Mouse (Mus musculus) CH12F3 (cell line): ENCODE measurements around the gene Sema3f.
"Not testable (repeated sequence)": the region's sequence is repeated elsewhere in the genome, so short reads cannot be mapped to it uniquely, and the experiment has no call there.

Source experiments
- in situ Hi-C: fragments of 300-500 bp; cut with MboI; formaldehyde crosslinking; loops from 2 replicates; pipeline ENCODE4 v1.14.3; 2020; ENCODE audit warnings: low sequenced_read_pairs

Gene Sema3f

GRCm38 (mm10) chr9:107693433-107693987 lies 16.8 kb downstream of the Sema3f start:
- in situ Hi-C loops: no loop called here

- in situ Hi-C loops: no loop called here
Measured at GRCm38 (mm10) chr9:107692785-107693184, 17.5 kb downstream of the Sema3f start.

GRCm38 (mm10) chr9:107690391-107690790 lies 19.9 kb downstream of the Sema3f start:
- in situ Hi-C loops: no loop called here

GRCm38 (mm10) chr9:107688939-107689338 lies 21.3 kb downstream of the Sema3f start:
- in situ Hi-C loops: no loop called here

- in situ Hi-C loops: no loop called here
Measured at GRCm38 (mm10) chr9:107688415-107688814, 21.9 kb downstream of the Sema3f start.

GRCm38 (mm10) chr9:107685231-107685981 lies 24.9 kb downstream of the Sema3f start:
- in situ Hi-C loops: no loop called here

- in situ Hi-C loops: no loop called here
Measured at GRCm38 (mm10) chr9:107682405-107682804, 27.9 kb downstream of the Sema3f start.

- in situ Hi-C loops: no loop called here
Measured at GRCm38 (mm10) chr9:107679501-107679900, 30.8 kb downstream of the Sema3f start, which contains the start of gene Gnat1. Gnat1 (minus strand) TSS chr9:107679712.

- in situ Hi-C loops: no loop called here
Measured at GRCm38 (mm10) chr9:107678861-107679260, 31.4 kb downstream of the Sema3f start.

- in situ Hi-C loops: not testable (repeated sequence)
Measured at GRCm38 (mm10) chr9:107677819-107678526, 32.3 kb downstream of the Sema3f start.

- in situ Hi-C loops: no loop called here
Measured at GRCm38 (mm10) chr9:107677091-107677784, 33.0 kb downstream of the Sema3f start.

- in situ Hi-C loops: no loop called here
Measured at GRCm38 (mm10) chr9:107676302-107676701, 34.0 kb downstream of the Sema3f start.

GRCm38 (mm10) chr9:107675671-107676301 lies 34.5 kb downstream of the Sema3f start:
- in situ Hi-C loops: no loop called here

- in situ Hi-C loops: no loop called here
Measured at GRCm38 (mm10) chr9:107674609-107675429, 35.5 kb downstream of the Sema3f start.

GRCm38 (mm10) chr9:107670259-107670658 lies 40.0 kb downstream of the Sema3f start:
- in situ Hi-C loops: no loop called here

- in situ Hi-C loops: no loop called here
Measured at GRCm38 (mm10) chr9:107669480-107669945, 40.8 kb downstream of the Sema3f start, which contains the start of gene Slc38a3. Slc38a3 (minus strand) TSS chr9:107669530.

- in situ Hi-C loops: no loop called here
Measured at GRCm38 (mm10) chr9:107668916-107669315, 41.4 kb downstream of the Sema3f start.

- in situ Hi-C loops: no loop called here
Measured at GRCm38 (mm10) chr9:107668011-107668410, 42.3 kb downstream of the Sema3f start.

- in situ Hi-C loops: no loop called here
Measured at GRCm38 (mm10) chr9:107667219-107667618, 43.1 kb downstream of the Sema3f start.

- in situ Hi-C loops: no loop called here
Measured at GRCm38 (mm10) chr9:107666751-107667205, 43.5 kb downstream of the Sema3f start.
